Mouse (Mus musculus) liver, embryonic 15.5 days (tissue): ENCODE measurements around the gene Dyx1c1. TPM values are rescaled to one million over a fixed set of nuclear protein-coding genes. Genes with fewer than 3 reads are reported as not detected.

Source experiments
- ATAC-seq: fragments of 200-750 bp; cut with Nextera tagmentation; 2 replicates; pipeline ENCODE4 v1.8.0; 2017; ENCODE audit warnings: moderate number of reproducible peaks, mild to moderate bottlenecking, moderate library complexity; ENCODE audit not compliant: insufficient read depth
- H3K27ac ChIP-seq: fragments of 300-500 bp; sonication (generic); replicated peaks from 2 replicates; pipeline ENCODE4 v1.5.1; 2015; ENCODE audit warnings: mild to moderate bottlenecking, inconsistent platforms
- H3K27me3 ChIP-seq: fragments of 300-500 bp; sonication (generic); 2 replicates; pipeline ENCODE4 v1.6.1; 2015; ENCODE audit warnings: mild to moderate bottlenecking, inconsistent platforms
- H3K36me3 ChIP-seq: fragments of 300-500 bp; sonication (generic); replicated peaks from 2 replicates; pipeline ENCODE4 v1.6.1; 2015; ENCODE audit warnings: moderate library complexity, mild to moderate bottlenecking, inconsistent platforms
- H3K4me1 ChIP-seq: fragments of 300-500 bp; sonication (generic); replicated peaks from 2 replicates; pipeline ENCODE4 v1.6.1; 2015; ENCODE audit warnings: inconsistent platforms
- H3K4me2 ChIP-seq: fragments of 300-500 bp; sonication (generic); 2 replicates; pipeline ENCODE4 v1.6.1; 2015; ENCODE audit warnings: moderate library complexity, mild to moderate bottlenecking, inconsistent platforms
- H3K4me3 ChIP-seq: fragments of 300-500 bp; sonication (generic); replicated peaks from 2 replicates; pipeline ENCODE4 v1.5.1; 2015; ENCODE audit warnings: mild to moderate bottlenecking, inconsistent platforms
- H3K9ac ChIP-seq: fragments of 300-500 bp; sonication (generic); 2 replicates; pipeline ENCODE4 v1.6.1; 2015; ENCODE audit warnings: moderate library complexity, mild to moderate bottlenecking, inconsistent platforms
- H3K9me3 ChIP-seq: fragments of 300-500 bp; sonication (generic); replicated peaks from 2 replicates; pipeline ENCODE4 v1.6.1; 2016; ENCODE audit warnings: inconsistent platforms
- WGBS: fragments of 180-500 bp; shearing (Covaris S2); methylation state at CpG from one replicate; pipeline ENCODE4 v1.1.7; 2015; ENCODE audit warnings: mixed read lengths; ENCODE audit not compliant: insufficient replicate concordance; 5-methylcytosine and 5-hydroxymethylcytosine counted together
- polyA plus RNA-seq: library from polyadenylated mRNA; unstranded; fragments of >200 nt; fragmentation: Nextera tagmentation; extraction: Ambion mirVana; gene quantifications from 2 replicates; pipeline ENCODE4 v1.2.1, GENCODE M21; 2015

Dyx1c1 gene
- polyA plus RNA-seq = 0.14 and 0.20 TPM in 2 replicates

- WGBS = 2% methylated on average over 43 of the region's 43 CpGs
- Histone ChIP-seq H3K36me3 (no peaks in the 10 kb centered on the region), H3K27me3 (no peaks in the 10 kb centered on the region), H3K4me3 (peak within 1 kb of the TSS; percentile 67), H3K4me1 (peaks cover 16% of the 10 kb centered on the region), H3K9ac (peak within 1 kb of the TSS; percentile 54), H3K4me2 (peak within 1 kb of the TSS; percentile 78), H3K9me3 (no peaks in the 10 kb centered on the region), H3K27ac (no peak within 1 kb of the TSS)
- ATAC-seq = peak; percentile 60
Observed at GRCm38 (mm10) chr9:72958521-72959450, at the start of gene Dyx1c1, which contains the start of gene Gm44503. Gene Dyx1c1 (plus strand): TSS chr9:72958785. Gene Gm44503 (plus strand): TSS chr9:72958852.

DNA sequence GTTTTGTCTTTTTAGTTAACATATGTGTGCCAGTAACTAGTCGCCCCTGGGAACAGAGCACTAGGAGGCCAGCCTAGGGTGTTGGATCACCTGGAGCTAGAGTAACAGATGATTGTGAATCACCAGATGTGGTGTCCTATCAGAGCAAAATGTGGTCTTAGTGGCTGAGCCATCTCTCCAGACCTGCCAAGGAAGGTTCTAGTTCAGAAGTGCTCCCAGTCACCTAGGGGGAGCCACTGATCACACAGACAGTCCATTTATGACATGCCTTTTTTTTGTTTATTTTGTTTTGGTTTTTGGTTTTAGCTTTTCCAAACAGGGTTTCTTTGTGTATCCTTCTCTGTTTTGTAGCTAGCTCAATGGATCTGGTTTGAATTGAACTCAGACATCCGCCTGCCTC, 47.2 kb upstream of the Dyx1c1 start:
- Histone ChIP-seq H3K4me2 (no peak overlapping the region), H3K9me3 (no peaks in the 10 kb centered on the region), H3K27me3 (no peaks in the 10 kb centered on the region), H3K9ac (no peak overlapping the region), H3K4me3 (no peak overlapping the region), H3K27ac (no peak overlapping the region), H3K36me3 (no peaks in the 10 kb centered on the region), H3K4me1 (no peaks in the 10 kb centered on the region)
- 64% methylated on average over 2 of the region's 2 CpGs for WGBS
- no peak for ATAC-seq

GRCm38 (mm10) chr9:72913551-72913950, 45.0 kb upstream of the Dyx1c1 start:
- ATAC-seq = no peak
- Histone ChIP-seq H3K4me3 (no peak overlapping the region), H3K4me2 (peak overlapping the region; percentile 5; the same call in 1 of the 2 replicates), H3K27ac (no peak overlapping the region), H3K4me1 (no peaks in the 10 kb centered on the region), H3K9me3 (no peaks in the 10 kb centered on the region), H3K27me3 (no peaks in the 10 kb centered on the region), H3K9ac (no peak overlapping the region), H3K36me3 (no peaks in the 10 kb centered on the region)
- 42% methylated on average over 6 of the region's 6 CpGs for WGBS

- no peak overlapping the region for H3K4me2 ChIP-seq
- WGBS = 23% methylated on average over 7 of the region's 7 CpGs
Observed at GRCm38 (mm10) chr9:72915728-72916127, 42.9 kb upstream of the Dyx1c1 start.

DNA sequence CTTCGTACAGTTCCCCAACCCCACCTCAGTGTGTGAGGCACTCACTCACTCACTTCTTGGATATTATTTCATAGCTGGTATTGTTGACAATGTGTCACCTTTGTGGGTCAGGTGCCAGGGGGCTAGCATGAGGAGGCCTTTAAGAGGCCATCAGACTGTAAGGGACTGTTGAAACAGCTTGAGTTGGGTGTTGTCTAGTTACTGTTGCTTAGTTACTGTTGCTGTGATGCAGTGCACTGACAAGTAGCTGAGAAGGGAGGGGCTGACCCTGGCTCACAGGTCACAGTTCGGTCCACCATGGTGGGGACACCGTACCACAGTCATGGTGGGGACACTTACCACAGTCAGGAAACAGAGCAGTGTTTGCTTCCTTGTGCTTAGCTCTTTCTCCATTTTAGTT, 35.5 kb upstream of the Dyx1c1 start:
- Histone ChIP-seq H3K9ac (no peak overlapping the region), H3K4me2 (no peak overlapping the region), H3K4me1 (peaks cover 5% of the 10 kb centered on the region; the same call in 1 of the 2 replicates), H3K27ac (no peak overlapping the region), H3K27me3 (peaks cover 63% of the 10 kb centered on the region), H3K9me3 (no peaks in the 10 kb centered on the region), H3K4me3 (no peak overlapping the region), H3K36me3 (no peaks in the 10 kb centered on the region)
- no peak for ATAC-seq
- WGBS = 57% methylated on average over 3 of the region's 3 CpGs

More at GRCm38 (mm10) chr9:72915728-72916127, 42.9 kb upstream of the Dyx1c1 start:
- Histone ChIP-seq H3K36me3 (no peaks in the 10 kb centered on the region), H3K4me3 (no peak overlapping the region), H3K27ac (no peak overlapping the region), H3K9me3 (no peaks in the 10 kb centered on the region), H3K9ac (no peak overlapping the region), H3K4me1 (no peaks in the 10 kb centered on the region), H3K27me3 (no peaks in the 10 kb centered on the region)
- ATAC-seq = no peak

GRCm38 (mm10) chr9:72925021-72925934, 33.3 kb upstream of the Dyx1c1 start, which contains the start of gene Pygo1:
Gene Pygo1 (plus strand): TSS chr9:72925645.
- H3K4me2 ChIP-seq = peak within 1 kb of the TSS; percentile 69
- H3K4me3 ChIP-seq = peak within 1 kb of the TSS; percentile 53
- 0 out of 2 replicates have a peak within 1 kb of the TSS, but pooled peaks have one; percentile 8 for H3K9ac ChIP-seq
- H3K4me1 ChIP-seq = peaks cover 5% of the 10 kb centered on the region; the same call in 1 of the 2 replicates
- H3K27me3 ChIP-seq = peaks cover 72% of the 10 kb centered on the region
- under 1% methylated on average over 107 of the region's 108 CpGs for WGBS
- ATAC-seq = peak; percentile 31; the same call in 1 of the 2 replicates
- H3K36me3 ChIP-seq = no peaks in the 10 kb centered on the region
- no peak within 1 kb of the TSS for H3K27ac ChIP-seq
- H3K9me3 ChIP-seq = no peaks in the 10 kb centered on the region

- peak overlapping the region; percentile 69 for H3K4me2 ChIP-seq
- peaks cover 72% of the 10 kb centered on the region for H3K27me3 ChIP-seq
- WGBS = 4% methylated on average over 20 of the region's 20 CpGs
- no peak overlapping the region for H3K27ac ChIP-seq
- H3K9ac ChIP-seq = 0 out of 2 replicates have a peak overlapping the region, but pooled peaks have one; percentile 8
- no peaks in the 10 kb centered on the region for H3K9me3 ChIP-seq
- no peak for ATAC-seq
- H3K4me3 ChIP-seq = peak overlapping the region; percentile 53
- no peaks in the 10 kb centered on the region for H3K36me3 ChIP-seq
- peaks cover 5% of the 10 kb centered on the region; the same call in 1 of the 2 replicates for H3K4me1 ChIP-seq
Observed at GRCm38 (mm10) chr9:72925935-72926258, 32.7 kb upstream of the Dyx1c1 start.

DNA sequence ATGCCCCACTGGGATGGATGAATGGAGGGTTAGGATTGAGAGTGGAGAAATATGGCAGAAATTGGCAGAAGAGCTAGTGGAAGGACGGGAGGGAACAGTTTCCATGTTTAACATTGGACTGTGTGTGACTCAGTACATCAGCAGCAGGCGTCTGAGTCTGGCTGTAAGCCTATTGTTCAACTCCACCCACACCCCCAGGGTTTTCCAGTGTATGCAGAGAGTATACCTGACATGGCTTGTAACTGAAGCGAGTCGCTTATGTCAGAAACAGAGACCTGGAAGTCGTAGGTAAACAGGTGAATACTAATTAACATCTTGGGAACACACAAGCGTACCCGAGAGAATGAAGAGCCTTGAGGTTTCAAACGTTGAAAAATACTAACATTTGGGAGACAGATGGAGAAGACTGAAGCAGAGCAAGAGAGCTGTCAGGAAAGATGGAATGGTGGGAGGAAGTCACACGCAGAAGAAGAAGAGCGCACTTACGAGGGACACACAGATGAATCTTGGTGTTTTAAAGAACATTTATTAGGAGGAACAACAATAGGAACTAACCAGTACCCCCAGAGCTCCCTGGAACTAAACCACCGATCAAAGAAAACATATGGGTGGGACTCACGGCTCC, 27.3 kb upstream of the Dyx1c1 start:
- Histone ChIP-seq H3K36me3 (no peaks in the 10 kb centered on the region), H3K9me3 (no peaks in the 10 kb centered on the region), H3K4me1 (no peaks in the 10 kb centered on the region), H3K4me2 (no peak overlapping the region), H3K9ac (no peak overlapping the region), H3K27me3 (peaks cover 25% of the 10 kb centered on the region), H3K27ac (no peak overlapping the region), H3K4me3 (no peak overlapping the region)
- 63% methylated on average over 13 of the region's 13 CpGs for WGBS
- no peak for ATAC-seq

GRCm38 (mm10) chr9:72935309-72935708, 23.3 kb upstream of the Dyx1c1 start:
- ATAC-seq = no peak
- no peak overlapping the region for H3K27ac ChIP-seq
- H3K4me3 ChIP-seq = no peak overlapping the region
- H3K4me2 ChIP-seq = no peak overlapping the region
- no peaks in the 10 kb centered on the region for H3K4me1 ChIP-seq
- H3K9me3 ChIP-seq = no peaks in the 10 kb centered on the region
- no peaks in the 10 kb centered on the region for H3K36me3 ChIP-seq
- no peaks in the 10 kb centered on the region for H3K27me3 ChIP-seq
- 78% methylated on average over 4 of the region's 4 CpGs for WGBS
- no peak overlapping the region for H3K9ac ChIP-seq

- H3K9ac ChIP-seq = no peak overlapping the region
- H3K27ac ChIP-seq = no peak overlapping the region
- H3K4me2 ChIP-seq = no peak overlapping the region
- 56% methylated on average over 2 of the region's 2 CpGs for WGBS
- H3K36me3 ChIP-seq = no peaks in the 10 kb centered on the region
- no peak for ATAC-seq
- H3K4me1 ChIP-seq = no peaks in the 10 kb centered on the region
- no peaks in the 10 kb centered on the region for H3K27me3 ChIP-seq
- no peak overlapping the region for H3K4me3 ChIP-seq
- H3K9me3 ChIP-seq = no peaks in the 10 kb centered on the region
Observed at GRCm38 (mm10) chr9:72936301-72936700, 22.3 kb upstream of the Dyx1c1 start.
